Mouse (Mus musculus): Measurements from ENCODE around the gene Id2. TPM values are rescaled to one million over a fixed set of nuclear protein-coding genes. Genes with fewer than 3 reads are reported as not detected.
A peak's percentile ranks its signal among the peaks of the same experiment; 100 is the strongest.

Gene Id2
- total RNA-seq, 1 experiment, result 14.5 TPM

DNA sequence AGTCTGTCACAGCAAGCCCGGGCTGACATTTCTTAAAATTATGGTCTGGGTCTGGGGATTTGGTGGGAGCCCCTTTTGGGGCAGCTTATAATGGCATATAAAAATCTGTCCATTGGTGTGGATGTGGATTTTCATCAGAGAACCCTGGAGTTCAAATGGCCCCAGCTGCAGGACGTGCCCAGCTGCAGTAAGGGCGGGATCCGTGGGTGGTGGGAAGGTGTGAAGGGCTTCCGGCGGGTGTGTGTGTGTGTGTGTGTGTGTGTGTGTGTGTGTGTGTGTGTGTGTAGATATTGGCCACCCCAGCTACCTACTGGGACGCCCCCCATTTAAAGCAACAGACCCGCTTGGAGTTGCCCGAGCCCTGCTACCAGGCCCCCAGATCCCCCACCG is 1.2 kb upstream of the Id2 start:
- peaks cover 2 to 14% of the 10 kb centered on the region in 2 experiments; a peak in 3 of 4 replicates for H3K4me1 ChIP-seq (ENCODE audit: control insufficient read depth in 2 of 2, insufficient read depth in 2 of 2, low read length in 2 of 2, poor library complexity in 1 of 2)
- no peak overlapping the region; the same call in 1 of the 2 replicates for H3K27ac ChIP-seq (ENCODE audit: insufficient read depth, low read depth, low read length, poor library complexity, severe bottlenecking)
- no peaks in the 10 kb centered on the region for H3K36me3 ChIP-seq (ENCODE audit: control insufficient read depth, insufficient read depth, low read length, poor library complexity, severe bottlenecking)
- peak overlapping the region; percentile 81 for H3K9ac ChIP-seq (ENCODE audit: insufficient read depth, low read depth, low read length, poor library complexity, severe bottlenecking)
- in situ Hi-C loops (cut with MboI; ENCODE audit: low sequenced_read_pairs in 2 of 2, unreplicated experiment in 2 of 2), result loop anchor here in 1 of 2 experiments (25.0 kb wide), 3 partner anchors 314 to 1189 kb away; no protein-coding TSS in a partner anchor
- no peaks in the 10 kb centered on the region for H3K9me3 ChIP-seq (ENCODE audit: control insufficient read depth, insufficient read depth, low read depth, low read length)
- H3K4me3 ChIP-seq (ENCODE audit: insufficient read depth in 1 of 2, low read depth in 1 of 2, low read length in 2 of 2, poor library complexity in 1 of 2, severe bottlenecking in 1 of 2), result peak overlapping the region; percentile 47 to 60
- DNase-seq (ENCODE audit: low read depth, low spot score), result no peak
- TF ChIP-seq MAFK (IDR thresholded peaks at IDR 0.05; ENCODE audit: insufficient read depth, low read depth, low read length), result no peak
- no peak for TF ChIP-seq HCFC1 (IDR thresholded peaks at IDR 0.05; ENCODE audit: borderline replicate concordance, insufficient read depth, low read length)
- TF ChIP-seq CHD2 (IDR thresholded peaks at IDR 0.05; ENCODE audit: low read depth, low read length), result no peak
- no peak for TF ChIP-seq ZC3H11A (IDR thresholded peaks at IDR 0.05; ENCODE audit: borderline replicate concordance, low read depth, low read length)
- no peak for TF ChIP-seq ZNF384 (IDR thresholded peaks at IDR 0.05; ENCODE audit: low read depth, low read length)

DNA sequence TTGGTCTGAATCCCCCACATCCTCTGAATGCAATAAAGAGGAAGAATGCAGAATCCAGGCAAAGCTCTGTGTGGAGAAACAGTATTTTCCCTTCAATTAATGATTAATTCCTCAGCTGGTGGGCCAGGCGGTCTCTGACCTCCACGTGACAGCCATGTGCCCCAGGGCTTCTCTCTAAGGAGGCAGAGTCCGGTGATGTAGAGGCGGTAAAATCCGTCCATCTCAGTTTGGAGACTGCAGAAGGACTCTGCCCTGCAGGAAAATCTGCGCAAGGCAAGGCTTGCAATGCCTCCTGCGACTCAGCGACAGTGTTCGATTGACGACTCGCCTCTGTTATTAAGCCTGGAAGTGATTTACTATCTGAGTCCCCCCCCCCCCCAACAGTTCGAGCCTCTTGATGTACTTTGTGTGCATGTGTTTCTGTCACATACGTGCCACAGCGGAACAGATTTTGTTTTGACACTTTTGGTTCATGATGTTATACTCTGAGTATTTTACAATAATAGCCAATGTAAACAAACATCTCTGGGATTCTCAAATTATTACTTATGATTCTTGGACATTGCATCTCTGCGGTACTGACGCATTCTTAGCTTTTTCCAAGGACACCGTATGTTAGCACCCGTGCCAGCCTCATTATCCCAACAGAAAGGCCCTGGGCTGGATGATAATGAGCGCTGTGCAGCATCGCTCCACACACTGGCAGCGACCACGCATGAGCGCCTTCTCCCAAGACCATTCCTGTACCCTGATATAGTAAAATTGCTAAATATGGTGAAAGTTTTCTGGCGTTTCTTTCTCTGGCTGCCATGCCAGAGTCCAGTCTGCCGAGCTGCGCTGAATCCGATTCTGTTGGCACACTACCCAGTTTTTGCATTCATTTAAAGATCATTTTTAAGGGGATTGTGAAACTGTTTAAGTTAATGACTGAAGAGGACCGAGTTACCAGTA is 545 bp upstream of the Id2 start:
- no peaks in the 10 kb centered on the region for H3K36me3 ChIP-seq (ENCODE audit: control insufficient read depth, insufficient read depth, low read length, poor library complexity, severe bottlenecking)
- peaks cover 2 to 12% of the 10 kb centered on the region in 2 experiments; a peak in 3 of 4 replicates for H3K4me1 ChIP-seq (ENCODE audit: control insufficient read depth in 2 of 2, insufficient read depth in 2 of 2, low read length in 2 of 2, poor library complexity in 1 of 2)
- DNase-seq (ENCODE audit: low read depth, low spot score), result no peak
- no peaks in the 10 kb centered on the region for H3K9me3 ChIP-seq (ENCODE audit: control insufficient read depth, insufficient read depth, low read depth, low read length)
- TF ChIP-seq ZC3H11A (IDR thresholded peaks at IDR 0.05; ENCODE audit: borderline replicate concordance, low read depth, low read length) (no peak), MAFK (IDR thresholded peaks at IDR 0.05; ENCODE audit: insufficient read depth, low read depth, low read length) (no peak), HCFC1 (IDR thresholded peaks at IDR 0.05; ENCODE audit: borderline replicate concordance, insufficient read depth, low read length) (no peak), CHD2 (IDR thresholded peaks at IDR 0.05; ENCODE audit: low read depth, low read length) (no peak), ZNF384 (IDR thresholded peaks at IDR 0.05; ENCODE audit: low read depth, low read length) (no peak)
- H3K27ac ChIP-seq (ENCODE audit: insufficient read depth, low read depth, low read length, poor library complexity, severe bottlenecking), result no peak overlapping the region
- in situ Hi-C loops (cut with MboI; ENCODE audit: low sequenced_read_pairs in 2 of 2, unreplicated experiment in 2 of 2), result loop anchor here in 1 of 2 experiments (25.0 kb wide), 3 partner anchors 315 to 1190 kb away; no protein-coding TSS in a partner anchor
- no peak overlapping the region for H3K9ac ChIP-seq (ENCODE audit: insufficient read depth, low read depth, low read length, poor library complexity, severe bottlenecking)
- H3K4me3 ChIP-seq (ENCODE audit: insufficient read depth in 1 of 2, low read depth in 1 of 2, low read length in 2 of 2, poor library complexity in 1 of 2, severe bottlenecking in 1 of 2), result peak overlapping the region in 1 of 2 experiments; percentile 47; a peak in 2 of 4 replicates

DNA sequence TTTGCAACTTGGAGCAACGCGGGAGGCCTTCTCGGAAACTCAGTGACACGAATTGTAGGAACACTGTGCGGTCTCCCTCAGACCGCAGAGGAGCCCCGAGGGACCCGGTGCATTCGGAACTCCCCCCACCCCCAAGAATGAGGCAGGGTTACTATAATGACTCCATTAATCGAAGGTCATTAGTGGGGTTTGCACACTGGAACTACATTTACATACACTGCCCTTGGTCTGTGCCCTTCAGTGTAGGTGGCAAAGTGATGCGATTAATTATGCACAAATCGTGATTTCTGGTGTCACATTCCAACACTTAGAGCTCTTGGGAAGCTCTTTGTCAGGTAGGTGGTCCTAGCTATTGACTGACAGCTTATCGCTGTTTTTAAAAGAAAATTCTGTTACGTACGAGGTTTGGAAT is 294 bp downstream of the Id2 start:
- peaks cover 2 to 12% of the 10 kb centered on the region in 2 experiments; a peak in 3 of 4 replicates for H3K4me1 ChIP-seq (ENCODE audit: control insufficient read depth in 2 of 2, insufficient read depth in 2 of 2, low read length in 2 of 2, poor library complexity in 1 of 2)
- no peak for DNase-seq (ENCODE audit: low read depth, low spot score)

DNA sequence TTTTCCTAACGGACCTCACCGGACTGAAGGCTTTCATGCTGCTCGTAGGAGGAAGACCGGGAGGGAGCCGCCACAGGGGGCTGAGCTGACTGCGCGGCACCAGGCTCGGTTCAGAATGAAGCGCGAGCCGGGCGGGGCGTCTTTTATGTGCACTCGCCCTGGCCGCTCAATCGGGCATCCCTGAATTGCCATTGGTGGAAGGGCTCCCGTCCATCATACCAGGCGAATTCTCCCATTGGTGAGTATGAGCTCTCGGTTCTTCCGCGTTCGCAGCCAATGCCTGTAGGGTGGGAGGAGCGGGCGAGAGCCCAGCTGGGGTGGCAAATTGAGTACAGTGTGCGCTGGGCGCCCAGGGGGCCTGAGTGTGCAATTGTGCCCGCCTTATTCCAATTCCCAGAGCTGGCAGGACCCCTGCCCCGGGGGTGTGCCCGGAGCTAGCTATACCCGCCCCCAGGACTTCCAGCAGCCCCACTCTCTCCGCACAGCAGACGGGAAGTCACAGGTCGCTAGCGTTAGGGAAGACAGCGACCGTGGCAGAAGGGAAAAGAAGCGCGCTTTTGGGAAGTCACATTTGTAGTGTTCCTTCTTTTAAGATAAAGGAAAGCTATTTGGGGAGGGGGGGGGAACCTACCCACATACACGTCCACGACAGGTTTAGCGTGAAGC is 833 bp downstream of the Id2 start:
- in situ Hi-C loops (cut with MboI; ENCODE audit: low sequenced_read_pairs in 2 of 2, unreplicated experiment in 2 of 2), result loop anchor here in 1 of 2 experiments (25.0 kb wide), 3 partner anchors 316 to 1191 kb away; no protein-coding TSS in a partner anchor
- H3K9me3 ChIP-seq (ENCODE audit: control insufficient read depth, insufficient read depth, low read depth, low read length), result no peaks in the 10 kb centered on the region
- peaks cover 2 to 12% of the 10 kb centered on the region in 2 experiments; a peak in 3 of 4 replicates for H3K4me1 ChIP-seq (ENCODE audit: control insufficient read depth in 2 of 2, insufficient read depth in 2 of 2, low read length in 2 of 2, poor library complexity in 1 of 2)
- H3K4me3 ChIP-seq (ENCODE audit: insufficient read depth in 1 of 2, low read depth in 1 of 2, low read length in 2 of 2, poor library complexity in 1 of 2, severe bottlenecking in 1 of 2), result peak overlapping the region; percentile 75 to 76
- no peak overlapping the region for H3K27ac ChIP-seq (ENCODE audit: insufficient read depth, low read depth, low read length, poor library complexity, severe bottlenecking)
- no peaks in the 10 kb centered on the region for H3K36me3 ChIP-seq (ENCODE audit: control insufficient read depth, insufficient read depth, low read length, poor library complexity, severe bottlenecking)
- peak; percentile 92 for DNase-seq (ENCODE audit: low read depth, low spot score)
- H3K9ac ChIP-seq (ENCODE audit: insufficient read depth, low read depth, low read length, poor library complexity, severe bottlenecking), result peak overlapping the region; percentile 63
- TF ChIP-seq CHD2 (IDR thresholded peaks at IDR 0.05; ENCODE audit: low read depth, low read length) (peak; percentile 80; the same call in 1 of the 2 replicates), ZC3H11A (IDR thresholded peaks at IDR 0.05; ENCODE audit: borderline replicate concordance, low read depth, low read length) (no peak), MAFK (IDR thresholded peaks at IDR 0.05; ENCODE audit: insufficient read depth, low read depth, low read length) (no peak), HCFC1 (IDR thresholded peaks at IDR 0.05; ENCODE audit: borderline replicate concordance, insufficient read depth, low read length) (no peak)

More for the DNA sequence above, 294 bp downstream of the Id2 start:
- peak overlapping the region; percentile 63; the same call in 1 of the 2 replicates for H3K9ac ChIP-seq (ENCODE audit: insufficient read depth, low read depth, low read length, poor library complexity, severe bottlenecking)
- H3K9me3 ChIP-seq (ENCODE audit: control insufficient read depth, insufficient read depth, low read depth, low read length), result no peaks in the 10 kb centered on the region
- in situ Hi-C loops (cut with MboI; ENCODE audit: low sequenced_read_pairs in 2 of 2, unreplicated experiment in 2 of 2), result loop anchor here in 1 of 2 experiments (25.0 kb wide), 3 partner anchors 316 to 1191 kb away; no protein-coding TSS in a partner anchor
- peak overlapping the region; percentile 75 to 76 for H3K4me3 ChIP-seq (ENCODE audit: insufficient read depth in 1 of 2, low read depth in 1 of 2, low read length in 2 of 2, poor library complexity in 1 of 2, severe bottlenecking in 1 of 2)
- TF ChIP-seq ZNF384 (IDR thresholded peaks at IDR 0.05; ENCODE audit: low read depth, low read length) (no peak), CHD2 (IDR thresholded peaks at IDR 0.05; ENCODE audit: low read depth, low read length) (no peak), HCFC1 (IDR thresholded peaks at IDR 0.05; ENCODE audit: borderline replicate concordance, insufficient read depth, low read length) (no peak), MAFK (IDR thresholded peaks at IDR 0.05; ENCODE audit: insufficient read depth, low read depth, low read length) (no peak), ZC3H11A (IDR thresholded peaks at IDR 0.05; ENCODE audit: borderline replicate concordance, low read depth, low read length) (no peak)
- H3K36me3 ChIP-seq (ENCODE audit: control insufficient read depth, insufficient read depth, low read length, poor library complexity, severe bottlenecking), result no peaks in the 10 kb centered on the region
- H3K27ac ChIP-seq (ENCODE audit: insufficient read depth, low read depth, low read length, poor library complexity, severe bottlenecking), result no peak overlapping the region
